Mouse (Mus musculus): ENCODE measurements at regions not wholly inside any gene's neighbourhood (a gene's known extent, or its start where the extent isn't known, plus 50 kb on each side); places are given as distances from the start of the nearest gene placed in this dataset.

DNA sequence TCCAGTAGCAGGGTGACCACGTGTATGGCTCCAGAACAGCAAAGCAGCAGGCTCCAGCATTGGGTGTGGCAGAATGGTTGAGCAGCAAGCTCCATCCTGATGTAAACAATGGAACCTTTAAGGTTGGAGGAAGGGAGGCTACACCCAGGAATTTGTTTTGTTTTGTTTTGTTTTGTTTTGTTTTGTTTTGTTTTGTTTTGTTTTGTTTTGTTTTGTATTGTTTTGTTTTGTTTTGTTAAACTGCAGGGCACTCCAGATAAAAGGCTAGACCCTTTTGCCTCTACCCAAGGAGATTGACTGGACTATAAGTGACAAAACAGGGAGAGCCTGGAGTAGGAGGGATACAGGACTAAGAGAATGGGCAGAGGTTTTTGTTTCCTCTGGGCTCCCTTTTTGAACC, 647.5 kb downstream of the Kcnj3 start:
- DNase-seq (ENCODE audit: low spot score), result no peak

GRCm38 (mm10) chr2:56109531-56109930, 673.8 kb downstream of the Kcnj3 start:
- DNase-seq (ENCODE audit: low spot score), result no peak

- DNase-seq (ENCODE audit: low spot score), result no peak
These were observed 674.2 kb downstream of the Kcnj3 start for GRCm38 (mm10) chr2:56109975-56110374.

- peak; percentile 17 for DNase-seq (ENCODE audit: low spot score)
These were observed 678.7 kb downstream of the Kcnj3 start for GRCm38 (mm10) chr2:56114469-56114868.

DNA sequence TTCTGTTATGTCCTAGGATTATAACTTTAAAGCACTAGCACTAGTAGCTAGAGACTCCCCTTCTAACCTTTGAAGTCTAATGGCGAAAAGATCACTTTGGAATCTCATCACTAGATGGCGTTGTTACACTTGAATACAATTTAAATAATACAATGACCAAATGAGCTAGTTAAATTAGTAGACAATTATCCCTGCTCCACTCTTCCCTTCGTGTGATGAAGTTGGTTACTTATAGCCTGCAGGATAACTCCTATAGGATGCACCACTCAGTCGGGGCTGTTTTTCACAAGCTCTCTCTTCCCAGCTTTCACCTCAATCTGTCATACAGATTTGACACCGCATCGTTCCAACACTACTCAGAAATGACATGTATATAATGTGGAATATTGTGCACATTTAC, 683.6 kb downstream of the Kcnj3 start:
- DNase-seq (ENCODE audit: low spot score), result no peak

GRCm38 (mm10) chr2:56147107-56147615, 711.4 kb downstream of the Kcnj3 start:
- DNase-seq (ENCODE audit: low spot score), result no peak

- no peak for DNase-seq (ENCODE audit: low spot score)
These were observed 760.7 kb downstream of the Kcnj3 start for GRCm38 (mm10) chr2:56196449-56196848.

GRCm38 (mm10) chr2:56227476-56227875, 791.7 kb downstream of the Kcnj3 start:
- DNase-seq (ENCODE audit: low spot score), result no peak

DNA sequence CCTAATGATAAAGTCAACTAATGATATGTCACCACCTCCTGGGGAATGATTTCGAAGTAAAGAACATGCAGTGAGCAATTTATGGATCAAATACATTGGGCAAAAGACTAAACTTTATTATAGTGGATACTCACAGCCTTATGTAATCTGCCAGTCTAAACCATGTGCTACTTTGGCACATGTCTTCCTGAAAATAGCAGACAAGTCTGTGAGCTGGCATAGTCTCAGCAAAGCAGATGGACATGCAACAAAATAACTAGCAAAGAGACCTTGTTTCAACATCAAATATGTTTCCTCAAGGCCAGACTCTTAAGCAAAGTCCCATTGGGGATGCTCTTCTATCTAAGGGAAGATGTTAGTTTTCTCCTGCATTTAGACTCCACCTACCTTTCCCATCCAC, 797.3 kb downstream of the Kcnj3 start:
- no peak for DNase-seq (ENCODE audit: low spot score)

GRCm38 (mm10) chr2:56257044-56257954, 821.5 kb downstream of the Kcnj3 start:
- DNase-seq (ENCODE audit: low spot score), result no peak

GRCm38 (mm10) chr2:56304920-56305319, 818.9 kb downstream of the Nr4a2 start:
- DNase-seq (ENCODE audit: low spot score), result no peak

GRCm38 (mm10) chr2:56321692-56322091, 802.1 kb downstream of the Nr4a2 start:
- DNase-seq (ENCODE audit: low spot score), result no peak

DNA sequence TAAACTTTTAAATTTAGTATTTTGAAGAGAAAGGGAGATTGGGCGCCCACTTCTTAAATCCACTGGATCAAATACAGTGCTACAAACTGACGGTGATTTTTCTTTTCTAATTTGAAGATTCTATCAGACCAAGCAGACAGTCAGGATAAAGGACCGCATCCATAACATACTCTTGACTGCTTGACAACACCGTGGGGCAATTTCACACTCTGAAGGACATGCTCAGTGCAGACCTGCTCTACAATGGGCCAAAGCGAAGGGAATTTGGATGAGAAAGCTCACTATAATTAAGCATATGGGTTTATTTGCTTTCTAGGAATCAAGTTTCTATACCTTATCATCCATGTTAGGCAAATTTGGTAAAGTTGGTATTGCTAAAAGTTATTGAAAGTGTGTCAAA, 801.3 kb downstream of the Nr4a2 start:
- no peak for DNase-seq (ENCODE audit: low spot score)

DNA sequence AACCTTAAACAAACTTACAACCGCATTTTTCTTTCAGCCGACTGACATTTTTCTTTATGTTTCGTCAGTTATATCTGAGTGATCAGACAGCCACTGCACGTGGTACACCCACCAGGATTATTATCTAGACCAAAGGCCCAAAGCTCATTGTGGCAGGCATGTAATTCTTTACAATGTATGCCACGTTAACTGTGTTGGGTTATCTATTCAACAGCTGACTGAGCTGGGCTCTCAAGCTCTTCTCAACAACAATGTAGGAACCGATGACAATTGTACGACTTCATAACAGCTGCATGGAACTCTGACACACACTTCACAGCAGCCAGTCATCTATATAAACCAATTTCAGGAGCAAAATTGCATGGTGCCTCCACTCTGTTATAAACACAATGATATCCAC, 787.8 kb downstream of the Nr4a2 start:
- no peak for DNase-seq (ENCODE audit: low spot score)

DNA sequence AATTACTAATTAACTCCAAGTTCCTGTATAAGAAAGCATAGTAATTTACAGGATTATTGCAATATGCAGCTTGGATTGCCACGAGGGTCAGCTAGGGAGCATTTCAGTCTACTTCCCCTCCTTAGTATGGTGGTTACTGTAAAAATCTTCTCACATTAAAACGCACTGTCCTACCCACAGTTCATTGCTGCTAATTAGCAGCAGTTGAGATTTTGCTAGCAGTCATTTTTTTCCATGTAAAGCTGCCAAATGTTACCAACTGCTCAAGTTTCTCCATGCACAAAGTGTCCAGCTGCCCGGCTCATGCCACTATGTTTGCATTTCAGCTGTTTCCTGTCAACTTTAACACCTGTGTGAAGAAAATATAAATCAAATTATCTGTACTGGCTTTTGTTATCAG, 759.7 kb downstream of the Nr4a2 start:
- DNase-seq (ENCODE audit: low spot score), result no peak

Data from heart, adult 8-10 months (tissue).